Mouse (Mus musculus): ENCODE results near the gene Gtpbp1.

DNA sequence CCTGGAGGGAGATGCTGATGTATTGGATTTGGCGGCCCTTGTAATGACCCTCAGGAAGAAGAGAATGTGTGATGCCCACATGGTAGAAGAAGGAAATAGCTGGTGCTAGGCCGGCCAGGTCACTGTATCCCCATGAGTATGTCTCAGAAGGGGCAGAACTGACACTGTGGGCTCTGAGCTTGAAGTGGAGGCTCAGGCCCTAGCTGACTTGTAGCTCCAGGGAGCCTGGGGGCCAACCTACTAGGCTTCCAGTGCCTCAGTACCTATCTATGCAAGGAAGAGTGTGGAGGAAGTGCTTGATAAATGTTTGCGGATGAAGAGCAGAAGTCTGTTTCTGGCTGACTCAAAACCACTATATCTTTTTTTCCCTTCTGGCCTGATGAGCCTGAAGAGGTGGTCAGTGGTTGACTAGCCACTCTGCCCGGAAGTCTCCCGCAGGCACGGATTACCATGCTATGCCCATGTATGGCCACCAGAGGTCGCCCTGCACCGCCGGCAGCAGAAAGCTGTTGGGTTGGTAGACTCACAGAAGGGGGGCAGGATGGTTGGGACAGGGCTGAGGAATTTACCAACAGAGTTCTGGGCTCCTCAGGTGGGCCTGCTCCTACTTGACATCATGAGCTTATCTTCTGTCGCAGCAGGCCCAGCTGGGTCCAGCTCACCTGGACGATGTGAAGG lies 62.2 kb downstream of the Gtpbp1 start:
- TF ChIP-seq CTCF (IDR thresholded peaks at IDR 0.05; ENCODE audit: insufficient read depth, low read length) (peak; percentile 83), POLR2A (IDR thresholded peaks at IDR 0.05; ENCODE audit: borderline replicate concordance, extremely low read depth, low read depth, low read length) (no peak)
